In genomic region chr7:19817382-19818105, GRCm38 (mm10) we compare ENCODE assay signal across 9 mouse cellular contexts. TPM values are rescaled to one million over a fixed set of nuclear protein-coding genes. Genes with fewer than 3 reads are reported as not detected.
DNase-seq lines count a peak whose midpoint lies in the region; ATAC-seq lines count a peak whose summit lies in the region.
"Had no signal": no experiment of that assay in that cellular context is flagged by ENCODE, and none has a peak within 500 bp of the region (broad histone marks: within the 10 kb centered on the region; RNA-seq: fewer than 3 reads in every experiment).

No protein-coding gene starts in this region.

- H3K4me3 ChIP-seq in forebrain, embryonic 12.5 days (replicated peaks), result peak overlapping the region; percentile 18
- H3K4me3 ChIP-seq in midbrain, embryonic 15.5 days, result no peak overlapping the region
- peak overlapping the region; percentile 33 for H3K4me3 ChIP-seq in stomach, embryonic 14.5 days (ENCODE audit: low read depth, low read length)

- WGBS in forebrain, embryonic 12.5 days, result 5% methylated on average over 15 of the region's 15 CpGs
- WGBS in midbrain, embryonic 15.5 days, result 6% methylated on average over 15 of the region's 15 CpGs
- WGBS in stomach, embryonic 14.5 days, result 5% methylated on average over 15 of the region's 15 CpGs

- no peak overlapping the region for H3K9ac ChIP-seq in forebrain, embryonic 12.5 days
- no peak overlapping the region for H3K9ac ChIP-seq in midbrain, embryonic 15.5 days
- no peak overlapping the region for H3K9ac ChIP-seq in stomach, embryonic 14.5 days (replicated peaks; ENCODE audit: low read depth, low read length)

- 0 out of 2 replicates have a peak, but pooled peaks cover 3% of the 10 kb centered on the region for H3K9me3 ChIP-seq in forebrain, embryonic 12.5 days
- no peaks in the 10 kb centered on the region for H3K9me3 ChIP-seq in midbrain, embryonic 15.5 days
- H3K9me3 ChIP-seq in stomach, embryonic 14.5 days (ENCODE audit: control insufficient read depth, low read depth, low read length), result no peaks in the 10 kb centered on the region; the same call in 1 of the 2 replicates

- intact Hi-C loops in heart, postnatal 36 days (cut with DNase I), result no loop called here

- H3K27ac ChIP-seq in forebrain, embryonic 12.5 days, result 0 out of 2 replicates have a peak overlapping the region, but pooled peaks have one; percentile 25
- H3K27ac ChIP-seq in midbrain, embryonic 15.5 days, result no peak overlapping the region
- peak overlapping the region; percentile 73 for H3K27ac ChIP-seq in stomach, embryonic 14.5 days (ENCODE audit: low read length)

- DNase-seq in 3T3-L1 (ENCODE audit: low read depth, low spot score) (peak; percentile 86), liver (peak; percentile 68)
- DNase-seq in Muller cell, postnatal 12 days (ENCODE audit: inconsistent ontology term), result peak; percentile 92
- peak; percentile 56 to 57 for DNase-seq in heart, postnatal 36 days
- no peak for DNase-seq in cerebellum, postnatal 25 days

- peaks cover 88% of the 10 kb centered on the region for H3K27me3 ChIP-seq in forebrain, embryonic 12.5 days
- H3K27me3 ChIP-seq in midbrain, embryonic 15.5 days (replicated peaks), result peaks cover 25% of the 10 kb centered on the region
- no peaks in the 10 kb centered on the region for H3K27me3 ChIP-seq in stomach, embryonic 14.5 days (ENCODE audit: control insufficient read depth, insufficient read depth, low read length)

- H3K36me3 ChIP-seq in forebrain, embryonic 12.5 days (replicated peaks), result no peaks in the 10 kb centered on the region
- H3K36me3 ChIP-seq in midbrain, embryonic 15.5 days (replicated peaks), result no peaks in the 10 kb centered on the region
- H3K36me3 ChIP-seq in stomach, embryonic 14.5 days (ENCODE audit: control insufficient read depth, insufficient read depth, low read length), result no peaks in the 10 kb centered on the region

- H3K4me1 ChIP-seq in forebrain, embryonic 12.5 days, result peaks cover 30% of the 10 kb centered on the region
- H3K4me1 ChIP-seq in midbrain, embryonic 15.5 days, result peaks cover 26% of the 10 kb centered on the region
- H3K4me1 ChIP-seq in stomach, embryonic 14.5 days (ENCODE audit: control insufficient read depth, insufficient read depth, low read length), result peaks cover 26% of the 10 kb centered on the region

- peak overlapping the region; percentile 54 for H3K4me2 ChIP-seq in forebrain, embryonic 12.5 days
- H3K4me2 ChIP-seq in midbrain, embryonic 15.5 days, result peak overlapping the region; percentile 76; the same call in 1 of the 2 replicates
- peak overlapping the region; percentile 50 for H3K4me2 ChIP-seq in stomach, embryonic 14.5 days (replicated peaks; ENCODE audit: low read depth, low read length)

- ATAC-seq in forebrain, embryonic 12.5 days (ENCODE audit: low FRiP score), result peak; percentile 68
- ATAC-seq in midbrain, embryonic 15.5 days (replicated peaks), result peak; percentile 43
- ATAC-seq in stomach, embryonic 14.5 days (ENCODE audit: insufficient number of reproducible peaks, insufficient read depth, low FRiP score, low read depth), result peak; percentile 79

RNA-seq across cellular contexts. Expression of gene Bcl3, which starts 5.0 kb away (rescaled TPM):
- 0.62 and 0.96 TPM in 2 replicates for polyA plus RNA-seq in forebrain, embryonic 12.5 days (2016; fragmentation: Nextera tagmentation; extraction: Ambion mirVana)
- total RNA-seq in heart, postnatal 36 days (2021), result 1 to 10 TPM; 3.5 TPM
- 0.89 and 1.7 TPM in 2 replicates for polyA plus RNA-seq in midbrain, embryonic 15.5 days (2015; fragmentation: Nextera tagmentation; extraction: Ambion mirVana)
- 10.7 and 11.5 TPM in 2 replicates for polyA plus RNA-seq in stomach, embryonic 14.5 days (2014; fragmentation: Nextera tagmentation; extraction: Ambion mirVana)

RNA-seq across cellular contexts. Expression of gene Cblc, which starts 20.9 kb away (rescaled TPM):
- 0.47 and 0.56 TPM in 2 replicates for polyA plus RNA-seq in forebrain, embryonic 12.5 days (2016; fragmentation: Nextera tagmentation; extraction: Ambion mirVana)
- under 1 TPM; 0.75 to 0.81 TPM for total RNA-seq in heart, postnatal 36 days (2021)
- polyA plus RNA-seq in midbrain, embryonic 15.5 days (2015; fragmentation: Nextera tagmentation; extraction: Ambion mirVana), result 0.40 and 0.57 TPM in 2 replicates
- 15.1 and 17.7 TPM in 2 replicates for polyA plus RNA-seq in stomach, embryonic 14.5 days (2014; fragmentation: Nextera tagmentation; extraction: Ambion mirVana)
- polyA plus RNA-seq: frontal cortex, adult 2 months had no signal

RNA-seq across cellular contexts. Expression of gene Gm19345, which starts 34.3 kb away (rescaled TPM):
- 0.65 and 1.3 TPM in 2 replicates for polyA plus RNA-seq in forebrain, embryonic 12.5 days (2016; fragmentation: Nextera tagmentation; extraction: Ambion mirVana)
- total RNA-seq in heart, postnatal 36 days (2021), result not detected
- polyA plus RNA-seq in midbrain, embryonic 15.5 days (2015; fragmentation: Nextera tagmentation; extraction: Ambion mirVana), result 15.2 and 15.4 TPM in 2 replicates
- not detected in 2 replicates for polyA plus RNA-seq in stomach, embryonic 14.5 days (2014; fragmentation: Nextera tagmentation; extraction: Ambion mirVana)

RNA-seq across cellular contexts. Expression of gene Ceacam16, which starts 43.6 kb away (rescaled TPM):
- not detected in 2 replicates for polyA plus RNA-seq in forebrain, embryonic 12.5 days (2016; fragmentation: Nextera tagmentation; extraction: Ambion mirVana)
- under 1 TPM in 1 of 2 experiments, not detected in 1; 0.69 TPM for total RNA-seq in heart, postnatal 36 days (2021)
- polyA plus RNA-seq in midbrain, embryonic 15.5 days (2015; fragmentation: Nextera tagmentation; extraction: Ambion mirVana), result 1.1 and 1.2 TPM in 2 replicates
- polyA plus RNA-seq in stomach, embryonic 14.5 days (2014; fragmentation: Nextera tagmentation; extraction: Ambion mirVana), result not detected in 2 replicates
- polyA plus RNA-seq: frontal cortex, adult 2 months had no signal

RNA-seq across cellular contexts. Expression of gene Bcam, which starts 46.7 kb away (rescaled TPM):
- polyA plus RNA-seq in forebrain, embryonic 12.5 days (2016; fragmentation: Nextera tagmentation; extraction: Ambion mirVana), result 8.9 and 10.9 TPM in 2 replicates
- 100 to 1,000 TPM; 210 to 232 TPM for total RNA-seq in heart, postnatal 36 days (2021)
- polyA plus RNA-seq in midbrain, embryonic 15.5 days (2015; fragmentation: Nextera tagmentation; extraction: Ambion mirVana), result 12.4 and 13.8 TPM in 2 replicates
- 156 and 164 TPM in 2 replicates for polyA plus RNA-seq in stomach, embryonic 14.5 days (2014; fragmentation: Nextera tagmentation; extraction: Ambion mirVana)

Comparison
In these comparisons a context has a peak if more than half of its experiments do, and no peak if none do; other contexts are left out.
1. DNase-seq: peak in 3T3-L1 (single experiment), Muller cell, postnatal 12 days (single experiment), heart, postnatal 36 days (2 of 2) and liver (single experiment); none in cerebellum, postnatal 25 days (0 of 2).
2. RNA of gene Cblc, which starts 20.9 kb away (polyA plus RNA-seq): 15.1 to 17.7 TPM in stomach, embryonic 14.5 days; 0.40 to 0.57 TPM in midbrain, embryonic 15.5 days and 0.47 to 0.56 TPM in forebrain, embryonic 12.5 days; every median in the first group is over 10 times any median in the second.
3. Peak in every context shown above with its lines, with median percentiles within 50 percentile points of each other: ATAC-seq and H3K4me2 ChIP-seq.